10 mouse cellular contexts compared by ENCODE assay signal in genomic region chrX:7713764-7714134, GRCm38 (mm10). TPM values are rescaled to one million over a fixed set of nuclear protein-coding genes. Genes with fewer than 3 reads are reported as not detected.
A peak's percentile ranks its signal among the peaks of the same experiment; 100 is the strongest.
DNase-seq lines count a peak whose midpoint lies in the region; ATAC-seq and TF ChIP-seq lines count a peak whose summit lies in the region.
"Not testable (repeated sequence)": the region's sequence is repeated elsewhere in the genome, so short reads cannot be mapped to it uniquely, and the experiment has no call there.
"Had no signal": no experiment of that assay in that cellular context is flagged by ENCODE, and none has a peak within 500 bp of the region (broad histone marks: within the 10 kb centered on the region; RNA-seq: fewer than 3 reads in every experiment).

No protein-coding gene starts in this region.

- not testable (repeated sequence) for H3K9me3 ChIP-seq in ES-E14 (ENCODE audit: control insufficient read depth, insufficient read depth, low read depth, low read length); embryonic facial prominence, embryonic 13.5 days; forebrain, postnatal 0 days (ENCODE audit: low read length); hindbrain, embryonic 11.5 days (ENCODE audit: control insufficient read depth, low read length); kidney, embryonic 16.5 days (ENCODE audit: low read length); liver, embryonic 14.5 days (ENCODE audit: control insufficient read depth, low read length); midbrain, embryonic 12.5 days

- H3K36me3 ChIP-seq in ES-E14 (ENCODE audit: control insufficient read depth, insufficient read depth, low read length, poor library complexity, severe bottlenecking); embryonic facial prominence, embryonic 13.5 days; forebrain, postnatal 0 days (ENCODE audit: insufficient read depth); hindbrain, embryonic 11.5 days (ENCODE audit: control insufficient read depth, insufficient read depth, low read length); kidney, embryonic 16.5 days (ENCODE audit: insufficient read depth, low read length); liver, embryonic 14.5 days (replicated peaks; ENCODE audit: control insufficient read depth, insufficient read depth, low read depth); midbrain, embryonic 12.5 days; spleen, adult 2 months (ENCODE audit: control insufficient read depth, insufficient read depth, low read length): not testable (repeated sequence)

- TF ChIP-seq EP300 in liver, embryonic 14.5 days (IDR thresholded peaks at IDR 0.05; ENCODE audit: low read depth), result not testable (repeated sequence)

- ATAC-seq in embryonic facial prominence, embryonic 13.5 days (ENCODE audit: insufficient number of reproducible peaks, insufficient read depth, low FRiP score, low TSS enrichment, low read depth); hindbrain, embryonic 11.5 days (ENCODE audit: low FRiP score); kidney, embryonic 16.5 days (ENCODE audit: low FRiP score, low TSS enrichment); midbrain, embryonic 12.5 days (ENCODE audit: low FRiP score, low read depth): not testable (repeated sequence)
- peak; percentile 11; the same call in 1 of the 2 replicates for ATAC-seq in forebrain, postnatal 0 days
- peak; percentile 16 for ATAC-seq in liver, embryonic 14.5 days (ENCODE audit: insufficient read depth)

- not testable (repeated sequence) for DNase-seq in ES-E14 (ENCODE audit: low read depth, low spot score); forebrain, postnatal 0 days; hindbrain, embryonic 11.5 days (ENCODE audit: low spot score); liver, embryonic 14.5 days (ENCODE audit: low read depth in 3 of 3, low spot score in 3 of 3); spleen, adult 2 months (ENCODE audit: low read depth in 1 of 2, low spot score in 2 of 2)

- TF ChIP-seq CTCF in forebrain, postnatal 0 days (IDR thresholded peaks at IDR 0.05; ENCODE audit: low read depth); liver, embryonic 14.5 days (IDR thresholded peaks at IDR 0.05; ENCODE audit: low read depth); spleen, adult 2 months (IDR thresholded peaks at IDR 0.05; ENCODE audit: extremely low read depth, insufficient read depth, insufficient read length, insufficient replicate concordance): not testable (repeated sequence)

- 22% methylated on average over 6 of the region's 12 CpGs for WGBS in embryonic facial prominence, embryonic 13.5 days
- WGBS in forebrain, postnatal 0 days, result 34% methylated on average over 4 of the region's 12 CpGs
- 34% methylated on average over 5 of the region's 12 CpGs for WGBS in hindbrain, embryonic 11.5 days
- 30% methylated on average over 5 of the region's 12 CpGs for WGBS in kidney, embryonic 16.5 days
- WGBS in liver, embryonic 14.5 days (ENCODE audit: insufficient replicate concordance), result 10% methylated on average over 5 of the region's 12 CpGs
- WGBS in midbrain, embryonic 12.5 days, result 32% methylated on average over 6 of the region's 12 CpGs
- WGBS in spleen, adult 2 months, result 28% methylated on average over 6 of the region's 12 CpGs

- H3K4me3 ChIP-seq in ES-E14 (ENCODE audit: insufficient read depth in 1 of 2, low read depth in 1 of 2, low read length in 2 of 2, poor library complexity in 1 of 2, severe bottlenecking in 1 of 2), result peak overlapping the region; percentile 65 to 81; a peak in 3 of 4 replicates
- H3K4me3 ChIP-seq in embryonic facial prominence, embryonic 13.5 days, result peak overlapping the region; percentile 36
- peak overlapping the region; percentile 27 for H3K4me3 ChIP-seq in forebrain, postnatal 0 days (ENCODE audit: low read depth, low read length)
- peak overlapping the region; percentile 28 for H3K4me3 ChIP-seq in hindbrain, embryonic 11.5 days (ENCODE audit: low read depth, low read length)
- H3K4me3 ChIP-seq in kidney, embryonic 16.5 days (ENCODE audit: low read length), result peak overlapping the region; percentile 28
- peak overlapping the region; percentile 54 to 64 for H3K4me3 ChIP-seq in liver, embryonic 14.5 days (ENCODE audit: insufficient read depth in 1 of 2, low read depth in 2 of 2, low read length in 2 of 2)
- peak overlapping the region; percentile 34 for H3K4me3 ChIP-seq in midbrain, embryonic 12.5 days
- H3K4me3 ChIP-seq in spleen, adult 2 months (ENCODE audit: extremely low read depth, insufficient read depth, insufficient read length), result peak overlapping the region; percentile 40; the same call in 1 of the 2 replicates

- in situ Hi-C loops in ES-E14 (cut with MboI; ENCODE audit: low sequenced_read_pairs in 2 of 2, unreplicated experiment in 2 of 2), result not testable (repeated sequence)

- TF ChIP-seq POLR2A in spleen, adult 2 months (IDR thresholded peaks at IDR 0.05; ENCODE audit: low read depth, low read length), result not testable (repeated sequence)

- peak overlapping the region; percentile 60; the same call in 1 of the 2 replicates for H3K9ac ChIP-seq in ES-E14 (ENCODE audit: insufficient read depth, low read depth, low read length, poor library complexity, severe bottlenecking)
- H3K9ac ChIP-seq in embryonic facial prominence, embryonic 13.5 days, result peak overlapping the region; percentile 59; the same call in 1 of the 2 replicates
- peak overlapping the region; percentile 18; the same call in 1 of the 2 replicates for H3K9ac ChIP-seq in forebrain, postnatal 0 days
- peak overlapping the region; percentile 34; the same call in 1 of the 2 replicates for H3K9ac ChIP-seq in hindbrain, embryonic 11.5 days (ENCODE audit: low read depth, low read length)
- H3K9ac ChIP-seq in kidney, embryonic 16.5 days (replicated peaks; ENCODE audit: low read length), result peak overlapping the region; percentile 58; the same call in 1 of the 2 replicates
- H3K9ac ChIP-seq in liver, embryonic 14.5 days (replicated peaks), result peak overlapping the region; percentile 55
- H3K9ac ChIP-seq in midbrain, embryonic 12.5 days (replicated peaks), result peak overlapping the region; percentile 37; the same call in 1 of the 2 replicates

- not testable (repeated sequence) for H3K27me3 ChIP-seq in embryonic facial prominence, embryonic 13.5 days; forebrain, postnatal 0 days (ENCODE audit: insufficient read depth, low read length); hindbrain, embryonic 11.5 days (ENCODE audit: control insufficient read depth, insufficient read depth, low read length); kidney, embryonic 16.5 days (ENCODE audit: insufficient read depth, low read length); liver, embryonic 14.5 days (ENCODE audit: control insufficient read depth, insufficient read depth, low read length); midbrain, embryonic 12.5 days; spleen, adult 2 months (ENCODE audit: control insufficient read depth, insufficient read depth, low read length)

- H3K27ac ChIP-seq in ES-E14 (ENCODE audit: insufficient read depth, low read depth, low read length, poor library complexity, severe bottlenecking); embryonic facial prominence, embryonic 13.5 days; forebrain, postnatal 0 days (ENCODE audit: low read depth, low read length); hindbrain, embryonic 11.5 days (ENCODE audit: low read depth, low read length); kidney, embryonic 16.5 days (ENCODE audit: low read length); liver, embryonic 14.5 days; spleen, adult 2 months (ENCODE audit: insufficient read depth, low read length): not testable (repeated sequence)
- H3K27ac ChIP-seq in midbrain, embryonic 12.5 days (replicated peaks), result 0 out of 2 replicates have a peak overlapping the region, but pooled peaks have one; percentile 39

- H3K4me2 ChIP-seq in embryonic facial prominence, embryonic 13.5 days, result peak overlapping the region; percentile 55
- H3K4me2 ChIP-seq in forebrain, postnatal 0 days (ENCODE audit: low read depth), result peak overlapping the region; percentile 44
- H3K4me2 ChIP-seq in hindbrain, embryonic 11.5 days (replicated peaks; ENCODE audit: low read depth, low read length), result peak overlapping the region; percentile 30
- H3K4me2 ChIP-seq in kidney, embryonic 16.5 days (replicated peaks; ENCODE audit: low read depth, low read length), result peak overlapping the region; percentile 38
- peak overlapping the region; percentile 68 for H3K4me2 ChIP-seq in liver, embryonic 14.5 days (ENCODE audit: low read depth)
- peak overlapping the region; percentile 50 for H3K4me2 ChIP-seq in midbrain, embryonic 12.5 days (replicated peaks)

- not testable (repeated sequence) for H3K4me1 ChIP-seq in ES-E14 (ENCODE audit: control insufficient read depth in 2 of 2, insufficient read depth in 2 of 2, low read length in 2 of 2, poor library complexity in 1 of 2); embryonic facial prominence, embryonic 13.5 days; forebrain, postnatal 0 days (ENCODE audit: insufficient read depth); hindbrain, embryonic 11.5 days (replicated peaks; ENCODE audit: control insufficient read depth, insufficient read depth, low read length); kidney, embryonic 16.5 days (ENCODE audit: insufficient read depth, low read length); liver, embryonic 14.5 days (replicated peaks; ENCODE audit: control insufficient read depth in 2 of 2, insufficient read depth in 2 of 2, low read length in 1 of 2); midbrain, embryonic 12.5 days; spleen, adult 2 months (ENCODE audit: control insufficient read depth, insufficient read depth, insufficient read length)

RNA-seq across cellular contexts. Expression of gene Wdr45, which starts 0.4 kb away (rescaled TPM):
- 55.3 and 57.6 TPM in 2 replicates for total RNA-seq in ES-E14 (2012; rRNA removed)
- polyA plus RNA-seq in embryonic facial prominence, embryonic 13.5 days (2015; fragmentation: Nextera tagmentation; extraction: Ambion mirVana), result 37.7 and 40.1 TPM in 2 replicates
- 29.0 and 32.2 TPM in 2 replicates for total RNA-seq in forebrain, postnatal 0 days (2014; rRNA removed)
- polyA plus RNA-seq in forebrain, postnatal 0 days (2015; fragmentation: Nextera tagmentation; extraction: Ambion mirVana), result 30.8 and 31.5 TPM in 2 replicates
- polyA plus RNA-seq in hindbrain, embryonic 11.5 days (2014; fragmentation: Nextera tagmentation; extraction: Ambion mirVana), result 16.1 and 18.7 TPM in 2 replicates
- 45.7 and 48.8 TPM in 2 replicates for polyA plus RNA-seq in kidney, embryonic 16.5 days (2015; fragmentation: Nextera tagmentation; extraction: Ambion mirVana)
- 11.8 and 12.1 TPM in 2 replicates for polyA plus RNA-seq in liver, embryonic 14.5 days (2012; rRNA removed)
- 7.5 and 10.0 TPM in 2 replicates for polyA plus RNA-seq in liver, embryonic 14.5 days (2014; fragmentation: Nextera tagmentation; extraction: Ambion mirVana)
- 26.4 and 27.0 TPM in 2 replicates for polyA plus RNA-seq in midbrain, embryonic 12.5 days (2016; fragmentation: Nextera tagmentation; extraction: Ambion mirVana)
- polyA plus RNA-seq in spleen, adult 2 months (2012; rRNA removed), result 38.4 and 41.7 TPM in 2 replicates

RNA-seq across cellular contexts. Expression of gene Gm45208, which starts 8.3 kb away (rescaled TPM):
- 0.26 TPM in 1 of 2 replicates, not detected in the other for total RNA-seq in ES-E14 (2012; rRNA removed)
- not detected in 2 replicates for polyA plus RNA-seq in embryonic facial prominence, embryonic 13.5 days (2015; fragmentation: Nextera tagmentation; extraction: Ambion mirVana)
- total RNA-seq in forebrain, postnatal 0 days (2014; rRNA removed), result 0.76 and 1.2 TPM in 2 replicates
- 0.91 TPM in 1 of 2 replicates, not detected in the other for polyA plus RNA-seq in forebrain, postnatal 0 days (2015; fragmentation: Nextera tagmentation; extraction: Ambion mirVana)
- polyA plus RNA-seq in hindbrain, embryonic 11.5 days (2014; fragmentation: Nextera tagmentation; extraction: Ambion mirVana), result not detected in 2 replicates
- 0.59 TPM in 1 of 2 replicates, not detected in the other for polyA plus RNA-seq in kidney, embryonic 16.5 days (2015; fragmentation: Nextera tagmentation; extraction: Ambion mirVana)
- 0.09 and 0.18 TPM in 2 replicates for polyA plus RNA-seq in liver, embryonic 14.5 days (2012; rRNA removed)
- not detected in 2 replicates for polyA plus RNA-seq in liver, embryonic 14.5 days (2014; fragmentation: Nextera tagmentation; extraction: Ambion mirVana)
- not detected in 2 replicates for polyA plus RNA-seq in midbrain, embryonic 12.5 days (2016; fragmentation: Nextera tagmentation; extraction: Ambion mirVana)
- 0.13 and 0.75 TPM in 2 replicates for polyA plus RNA-seq in spleen, adult 2 months (2012; rRNA removed)
- total RNA-seq: heart, adult 18-20 months; layer of hippocampus, postnatal 25 days had no signal

RNA-seq across cellular contexts. Expression of gene Praf2, which starts 14.5 kb away (rescaled TPM):
- total RNA-seq in ES-E14 (2012; rRNA removed), result 41.9 and 48.0 TPM in 2 replicates
- 73.1 and 75.9 TPM in 2 replicates for polyA plus RNA-seq in embryonic facial prominence, embryonic 13.5 days (2015; fragmentation: Nextera tagmentation; extraction: Ambion mirVana)
- total RNA-seq in forebrain, postnatal 0 days (2014; rRNA removed), result 87.2 and 89.6 TPM in 2 replicates
- polyA plus RNA-seq in forebrain, postnatal 0 days (2015; fragmentation: Nextera tagmentation; extraction: Ambion mirVana), result 139 TPM in 2 replicates
- polyA plus RNA-seq in hindbrain, embryonic 11.5 days (2014; fragmentation: Nextera tagmentation; extraction: Ambion mirVana), result 98.3 and 108 TPM in 2 replicates
- polyA plus RNA-seq in kidney, embryonic 16.5 days (2015; fragmentation: Nextera tagmentation; extraction: Ambion mirVana), result 69.3 and 74.7 TPM in 2 replicates
- polyA plus RNA-seq in liver, embryonic 14.5 days (2012; rRNA removed), result 4.3 and 5.7 TPM in 2 replicates
- 4.0 and 6.6 TPM in 2 replicates for polyA plus RNA-seq in liver, embryonic 14.5 days (2014; fragmentation: Nextera tagmentation; extraction: Ambion mirVana)
- 88.8 and 89.2 TPM in 2 replicates for polyA plus RNA-seq in midbrain, embryonic 12.5 days (2016; fragmentation: Nextera tagmentation; extraction: Ambion mirVana)
- polyA plus RNA-seq in spleen, adult 2 months (2012; rRNA removed), result 26.0 and 33.7 TPM in 2 replicates

RNA-seq across cellular contexts. Expression of gene Gpkow, which starts 16.8 kb away (rescaled TPM):
- 9.5 and 11.5 TPM in 2 replicates for total RNA-seq in ES-E14 (2012; rRNA removed)
- polyA plus RNA-seq in embryonic facial prominence, embryonic 13.5 days (2015; fragmentation: Nextera tagmentation; extraction: Ambion mirVana), result 37.2 and 40.6 TPM in 2 replicates
- 15.9 and 21.0 TPM in 2 replicates for total RNA-seq in forebrain, postnatal 0 days (2014; rRNA removed)
- 36.4 and 41.2 TPM in 2 replicates for polyA plus RNA-seq in forebrain, postnatal 0 days (2015; fragmentation: Nextera tagmentation; extraction: Ambion mirVana)
- 35.6 and 47.7 TPM in 2 replicates for polyA plus RNA-seq in hindbrain, embryonic 11.5 days (2014; fragmentation: Nextera tagmentation; extraction: Ambion mirVana)
- 47.6 and 50.4 TPM in 2 replicates for polyA plus RNA-seq in kidney, embryonic 16.5 days (2015; fragmentation: Nextera tagmentation; extraction: Ambion mirVana)
- 4.4 and 7.0 TPM in 2 replicates for polyA plus RNA-seq in liver, embryonic 14.5 days (2012; rRNA removed)
- polyA plus RNA-seq in liver, embryonic 14.5 days (2014; fragmentation: Nextera tagmentation; extraction: Ambion mirVana), result 12.6 and 14.6 TPM in 2 replicates
- 43.6 and 45.7 TPM in 2 replicates for polyA plus RNA-seq in midbrain, embryonic 12.5 days (2016; fragmentation: Nextera tagmentation; extraction: Ambion mirVana)
- 6.1 and 6.2 TPM in 2 replicates for polyA plus RNA-seq in spleen, adult 2 months (2012; rRNA removed)

RNA-seq across cellular contexts. Expression of gene Magix, which starts 32.7 kb away (rescaled TPM):
- 0.11 and 0.36 TPM in 2 replicates for total RNA-seq in ES-E14 (2012; rRNA removed)
- polyA plus RNA-seq in embryonic facial prominence, embryonic 13.5 days (2015; fragmentation: Nextera tagmentation; extraction: Ambion mirVana), result 0.66 TPM in 1 of 2 replicates, not detected in the other
- total RNA-seq in forebrain, postnatal 0 days (2014; rRNA removed), result 0.15 TPM in 1 of 2 replicates, not detected in the other
- polyA plus RNA-seq in forebrain, postnatal 0 days (2015; fragmentation: Nextera tagmentation; extraction: Ambion mirVana), result 0.21 and 0.22 TPM in 2 replicates
- polyA plus RNA-seq in hindbrain, embryonic 11.5 days (2014; fragmentation: Nextera tagmentation; extraction: Ambion mirVana), result 0.07 and 0.25 TPM in 2 replicates
- polyA plus RNA-seq in kidney, embryonic 16.5 days (2015; fragmentation: Nextera tagmentation; extraction: Ambion mirVana), result 0.91 and 1.4 TPM in 2 replicates
- 0.02 and 0.04 TPM in 2 replicates for polyA plus RNA-seq in liver, embryonic 14.5 days (2012; rRNA removed)
- 0.20 TPM in 1 of 2 replicates, not detected in the other for polyA plus RNA-seq in liver, embryonic 14.5 days (2014; fragmentation: Nextera tagmentation; extraction: Ambion mirVana)
- 0.09 TPM in 1 of 2 replicates, not detected in the other for polyA plus RNA-seq in midbrain, embryonic 12.5 days (2016; fragmentation: Nextera tagmentation; extraction: Ambion mirVana)
- polyA plus RNA-seq in spleen, adult 2 months (2012; rRNA removed), result 0.29 and 0.52 TPM in 2 replicates
